Mouse (Mus musculus) intestine, embryonic 16.5 days (tissue): ENCODE data around the gene Ddx5. TPM values are rescaled to one million over a fixed set of nuclear protein-coding genes. Genes with fewer than 3 reads are reported as not detected.
A peak's percentile ranks its signal among the peaks of the same experiment; 100 is the strongest.

ENCODE experiments used
- ATAC-seq: fragments of 200-750 bp; cut with Nextera tagmentation; 2 replicates; pipeline ENCODE4 v1.8.0; 2017; ENCODE audit warnings: moderate TSS enrichment, moderate library complexity
- H3K27ac ChIP-seq: fragments of 300-500 bp; sonication (generic); 2 replicates; pipeline ENCODE4 v1.5.1; 2014; ENCODE audit warnings: mild to moderate bottlenecking, low read length
- H3K27me3 ChIP-seq: fragments of 300-500 bp; sonication (generic); replicated peaks from 2 replicates; pipeline ENCODE4 v1.6.1; 2014; ENCODE audit warnings: low read length, control low read depth, mixed read lengths; ENCODE audit not compliant: control insufficient read depth, insufficient read depth
- H3K36me3 ChIP-seq: fragments of 300-500 bp; sonication (generic); 2 replicates; pipeline ENCODE4 v1.6.1; 2014; ENCODE audit warnings: low read length, control low read depth; ENCODE audit not compliant: control insufficient read depth, insufficient read depth
- H3K4me1 ChIP-seq: fragments of 300-500 bp; sonication (generic); 2 replicates; pipeline ENCODE4 v1.6.1; 2014; ENCODE audit warnings: low read length, control low read depth, mixed read lengths; ENCODE audit not compliant: control insufficient read depth, insufficient read depth
- H3K4me2 ChIP-seq: fragments of 300-500 bp; sonication (generic); 2 replicates; pipeline ENCODE4 v1.6.1; 2014; ENCODE audit warnings: low read depth, low read length, control low read depth
- H3K4me3 ChIP-seq: fragments of 300-500 bp; sonication (generic); 2 replicates; pipeline ENCODE4 v1.5.1; 2014; ENCODE audit warnings: mild to moderate bottlenecking, low read length
- H3K9ac ChIP-seq: fragments of 300-500 bp; sonication (generic); 2 replicates; pipeline ENCODE4 v1.6.1; 2014; ENCODE audit warnings: low read depth, low read length
- H3K9me3 ChIP-seq: fragments of 300-500 bp; sonication (generic); 2 replicates; pipeline ENCODE4 v1.6.1; 2016; ENCODE audit warnings: low read length, control low read depth; ENCODE audit not compliant: control insufficient read depth
- WGBS: fragments of 180-500 bp; shearing (Covaris S2); extraction: QIAGEN DNeasy Blood & Tissue Kit; methylation state at CpG from one replicate; pipeline ENCODE4 v1.1.7; 2014; 5-methylcytosine and 5-hydroxymethylcytosine counted together
- polyA plus RNA-seq: library from polyadenylated mRNA; unstranded; fragments of >200 nt; fragmentation: Nextera tagmentation; extraction: Ambion mirVana; gene quantifications from 2 replicates; pipeline ENCODE4 v1.2.1, GENCODE M21; 2015

Ddx5 gene
- 227 and 230 TPM in 2 replicates for polyA plus RNA-seq

GRCm38 (mm10) chr11:106788775-106789459 lies at the start of gene Ddx5, which contains the start of gene Cep95:
TSS of gene Ddx5 (minus strand) at chr11:106789185.
TSS of gene Cep95 (plus strand) at chr11:106789252.
- H3K4me1 ChIP-seq, result peaks cover 8% of the 10 kb centered on the region
- under 1% methylated on average over 58 of the region's 58 CpGs for WGBS
- H3K9ac ChIP-seq, result peak within 1 kb of the TSS; percentile 98
- H3K27ac ChIP-seq, result peak within 1 kb of the TSS; percentile 100
- ATAC-seq, result peak; percentile 92
- H3K27me3 ChIP-seq, result no peaks in the 10 kb centered on the region
- H3K4me2 ChIP-seq, result peak within 1 kb of the TSS; percentile 85
- H3K4me3 ChIP-seq, result peak within 1 kb of the TSS; percentile 75
- no peaks in the 10 kb centered on the region for H3K9me3 ChIP-seq
- H3K36me3 ChIP-seq, result peaks cover 5% of the 10 kb centered on the region

- H3K36me3 ChIP-seq, result peaks cover 14% of the 10 kb centered on the region; the same call in 1 of the 2 replicates
- WGBS, result 83% methylated on average over 7 of the region's 7 CpGs
- ATAC-seq, result peak; percentile 60; the same call in 1 of the 2 replicates
Observed at GRCm38 (mm10) chr11:106828079-106828478, 39.1 kb upstream of the Ddx5 start.

DNA sequence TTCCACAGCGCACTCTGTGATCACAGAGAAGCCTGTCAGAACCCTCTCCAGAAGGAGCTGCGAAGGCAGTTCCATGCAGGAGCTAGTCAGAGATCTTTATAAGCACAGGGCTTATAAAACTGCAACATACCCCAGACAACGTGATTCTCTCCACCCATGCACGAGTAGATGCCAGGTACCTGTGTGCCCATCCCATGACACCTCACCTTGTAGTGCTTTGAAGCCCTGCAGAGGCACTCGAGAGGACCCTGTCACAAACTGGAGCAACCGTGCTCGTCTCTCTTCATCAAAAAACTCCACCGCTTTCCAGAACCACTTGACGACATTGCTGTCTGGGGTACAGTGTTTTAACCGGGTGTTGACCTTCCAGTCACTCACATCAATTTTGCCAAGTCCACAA lies 35.4 kb upstream of the Ddx5 start:
- WGBS, result 88% methylated on average over 10 of the region's 10 CpGs
- Histone ChIP-seq H3K4me3 (no peak overlapping the region), H3K36me3 (peaks cover 11% of the 10 kb centered on the region; the same call in 1 of the 2 replicates), H3K4me1 (peaks cover 3% of the 10 kb centered on the region; the same call in 1 of the 2 replicates), H3K9me3 (no peaks in the 10 kb centered on the region), H3K27me3 (no peaks in the 10 kb centered on the region), H3K9ac (no peak overlapping the region), H3K27ac (no peak overlapping the region), H3K4me2 (no peak overlapping the region)
- ATAC-seq, result no peak

More at GRCm38 (mm10) chr11:106828079-106828478, 39.1 kb upstream of the Ddx5 start:
- Histone ChIP-seq H3K4me3 (no peak overlapping the region), H3K9ac (no peak overlapping the region), H3K4me1 (no peaks in the 10 kb centered on the region), H3K9me3 (no peaks in the 10 kb centered on the region), H3K4me2 (no peak overlapping the region), H3K27ac (no peak overlapping the region), H3K27me3 (no peaks in the 10 kb centered on the region)

- peaks cover 11% of the 10 kb centered on the region for H3K36me3 ChIP-seq
- H3K4me3 ChIP-seq, result no peak overlapping the region
- no peak for ATAC-seq
- no peak overlapping the region for H3K9ac ChIP-seq
- H3K27ac ChIP-seq, result no peak overlapping the region
- no peaks in the 10 kb centered on the region for H3K9me3 ChIP-seq
- peaks cover 3% of the 10 kb centered on the region; the same call in 1 of the 2 replicates for H3K4me1 ChIP-seq
- H3K4me2 ChIP-seq, result no peak overlapping the region
- 97% methylated on average over 8 of the region's 8 CpGs for WGBS
- H3K27me3 ChIP-seq, result no peaks in the 10 kb centered on the region
Observed at GRCm38 (mm10) chr11:106823741-106824140, 34.8 kb upstream of the Ddx5 start.

- H3K4me1 ChIP-seq, result peaks cover 6% of the 10 kb centered on the region; the same call in 1 of the 2 replicates
- WGBS, result 81% methylated on average over 5 of the region's 5 CpGs
- peaks cover 5% of the 10 kb centered on the region for H3K36me3 ChIP-seq
- no peak overlapping the region for H3K4me2 ChIP-seq
- H3K4me3 ChIP-seq, result no peak overlapping the region
- H3K9me3 ChIP-seq, result no peaks in the 10 kb centered on the region
- H3K27me3 ChIP-seq, result no peaks in the 10 kb centered on the region
- ATAC-seq, result no peak
- no peak overlapping the region for H3K27ac ChIP-seq
- H3K9ac ChIP-seq, result no peak overlapping the region
Observed at GRCm38 (mm10) chr11:106822911-106823310, 33.9 kb upstream of the Ddx5 start.

GRCm38 (mm10) chr11:106822491-106822890 lies 33.5 kb upstream of the Ddx5 start:
- Histone ChIP-seq H3K9me3 (no peaks in the 10 kb centered on the region), H3K4me2 (no peak overlapping the region), H3K4me3 (no peak overlapping the region), H3K27ac (no peak overlapping the region), H3K4me1 (peaks cover 6% of the 10 kb centered on the region; the same call in 1 of the 2 replicates), H3K27me3 (no peaks in the 10 kb centered on the region), H3K9ac (no peak overlapping the region), H3K36me3 (peaks cover 4% of the 10 kb centered on the region)
- ATAC-seq, result no peak
- 94% methylated on average over 8 of the region's 8 CpGs for WGBS

DNA sequence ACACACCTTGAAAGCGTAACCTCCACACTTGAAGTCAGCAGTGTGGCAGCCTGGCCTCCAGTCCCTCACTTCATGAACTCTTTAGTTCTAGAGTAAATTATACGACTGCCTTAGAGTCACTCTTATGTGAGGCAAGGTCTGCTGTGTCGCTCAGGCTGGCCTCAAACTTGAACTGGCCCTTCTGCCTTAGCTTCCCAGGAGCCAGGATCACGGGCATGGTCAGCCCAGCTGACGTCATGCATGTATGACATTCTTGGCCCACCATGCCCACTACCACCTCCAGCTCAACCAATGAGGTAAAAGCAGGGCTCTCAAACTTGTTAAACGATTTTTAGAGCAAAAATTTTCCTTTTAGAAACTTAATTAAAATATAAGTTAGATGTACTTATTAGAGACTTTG lies 32.4 kb upstream of the Ddx5 start:
- Histone ChIP-seq H3K9me3 (no peaks in the 10 kb centered on the region), H3K4me2 (no peak overlapping the region), H3K27ac (peak overlapping the region; percentile 44; the same call in 1 of the 2 replicates), H3K9ac (no peak overlapping the region), H3K4me3 (no peak overlapping the region), H3K36me3 (peaks cover 10% of the 10 kb centered on the region), H3K27me3 (no peaks in the 10 kb centered on the region), H3K4me1 (peaks cover 6% of the 10 kb centered on the region; the same call in 1 of the 2 replicates)
- WGBS, result 81% methylated on average over 6 of the region's 6 CpGs
- no peak for ATAC-seq

GRCm38 (mm10) chr11:106820972-106821371 lies 32.0 kb upstream of the Ddx5 start:
- no peak overlapping the region for H3K4me3 ChIP-seq
- ATAC-seq, result no peak
- no peak overlapping the region for H3K9ac ChIP-seq
- H3K27ac ChIP-seq, result no peak overlapping the region
- no peaks in the 10 kb centered on the region for H3K27me3 ChIP-seq
- no peak overlapping the region for H3K4me2 ChIP-seq
- H3K4me1 ChIP-seq, result peaks cover 6% of the 10 kb centered on the region; the same call in 1 of the 2 replicates
- H3K36me3 ChIP-seq, result peaks cover 12% of the 10 kb centered on the region
- no peaks in the 10 kb centered on the region for H3K9me3 ChIP-seq
- WGBS, result 53% methylated on average over 4 of the region's 4 CpGs

- no peak overlapping the region for H3K9ac ChIP-seq
- H3K27ac ChIP-seq, result no peak overlapping the region
- H3K4me2 ChIP-seq, result no peak overlapping the region
- no peaks in the 10 kb centered on the region for H3K9me3 ChIP-seq
- peaks cover 6% of the 10 kb centered on the region; the same call in 1 of the 2 replicates for H3K4me1 ChIP-seq
- ATAC-seq, result 0 out of 2 replicates have a peak, but pooled peaks have one; percentile 56
- H3K36me3 ChIP-seq, result peaks cover 12% of the 10 kb centered on the region
- H3K27me3 ChIP-seq, result no peaks in the 10 kb centered on the region
- H3K4me3 ChIP-seq, result no peak overlapping the region
- WGBS, result 73% methylated on average over 6 of the region's 6 CpGs
Observed at GRCm38 (mm10) chr11:106820252-106820651, 31.3 kb upstream of the Ddx5 start.
